Mouse (Mus musculus): ENCODE measurements around the gene Spcs3.

The Spcs3 gene

DNA sequence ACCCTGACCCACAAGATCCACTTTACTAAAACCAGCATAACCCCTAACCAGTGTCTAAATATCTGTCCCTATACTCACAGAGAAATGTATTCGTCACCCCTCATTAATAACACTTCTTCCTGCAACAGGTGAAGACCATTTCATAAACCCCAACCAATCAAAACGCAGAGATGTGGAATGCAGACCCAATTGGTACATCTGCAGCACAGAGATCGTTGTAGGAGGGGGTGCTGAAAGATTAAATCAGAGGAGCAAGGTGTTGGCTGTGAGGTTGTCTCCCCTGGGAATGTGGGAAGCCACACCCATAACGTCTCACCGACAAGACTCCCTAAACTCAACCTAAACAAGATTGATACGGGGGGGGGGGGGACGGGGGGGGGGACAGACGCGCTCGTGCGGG is 21.0 kb downstream of the Spcs3 start:
- DNase-seq (ENCODE audit: low spot score in 2 of 2), result no peak

DNA sequence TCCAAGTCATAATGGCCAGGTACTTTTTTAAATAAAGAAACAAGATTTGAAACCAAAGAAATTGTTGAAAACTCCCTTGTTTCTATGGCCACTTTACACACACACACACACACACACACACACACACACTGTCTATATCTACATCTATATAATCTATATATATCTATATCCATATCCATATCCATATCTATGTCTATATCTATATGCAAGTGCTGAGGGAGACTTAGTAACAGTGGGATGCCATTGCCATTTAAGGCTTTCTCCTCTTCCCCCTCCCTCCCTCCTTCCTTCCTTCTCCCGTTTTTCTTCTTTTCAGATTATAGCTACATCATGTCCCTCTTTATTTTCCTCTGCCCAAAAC is 21.7 kb downstream of the Spcs3 start:
- DNase-seq (ENCODE audit: low spot score in 2 of 2), result no peak

DNA sequence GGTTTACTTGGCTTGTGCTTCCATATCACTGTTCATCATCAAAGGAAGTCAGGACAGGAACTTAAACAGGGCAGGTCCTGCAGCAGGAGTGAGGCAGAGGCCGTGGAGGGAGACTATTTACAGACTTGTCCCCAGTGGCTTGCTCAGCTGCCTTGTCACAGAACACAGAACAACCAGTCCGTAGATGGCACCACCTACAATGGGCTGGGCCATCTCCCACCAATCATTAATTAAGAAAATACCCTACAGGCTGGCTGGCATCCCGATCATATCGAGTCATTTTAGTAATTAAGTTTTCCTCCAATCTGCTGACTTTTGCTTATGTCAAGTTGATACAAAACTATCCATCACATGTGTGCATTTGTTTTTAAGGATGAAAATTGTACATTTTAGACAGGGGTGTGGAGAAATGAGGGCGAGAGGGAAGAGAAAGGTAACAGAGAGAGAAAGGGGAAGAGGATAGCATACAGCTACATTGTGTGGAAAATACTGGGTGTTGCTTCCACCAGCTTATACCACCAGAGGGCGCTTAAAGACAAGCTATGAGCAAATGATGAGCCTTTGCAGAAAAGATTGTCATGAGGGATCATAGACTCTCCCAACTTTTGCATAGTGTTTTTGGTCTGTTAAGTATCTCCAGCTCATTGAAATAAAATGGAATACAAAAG is 22.2 kb downstream of the Spcs3 start:
- DNase-seq (ENCODE audit: low spot score in 2 of 2), result peak; percentile 51 to 61

DNA sequence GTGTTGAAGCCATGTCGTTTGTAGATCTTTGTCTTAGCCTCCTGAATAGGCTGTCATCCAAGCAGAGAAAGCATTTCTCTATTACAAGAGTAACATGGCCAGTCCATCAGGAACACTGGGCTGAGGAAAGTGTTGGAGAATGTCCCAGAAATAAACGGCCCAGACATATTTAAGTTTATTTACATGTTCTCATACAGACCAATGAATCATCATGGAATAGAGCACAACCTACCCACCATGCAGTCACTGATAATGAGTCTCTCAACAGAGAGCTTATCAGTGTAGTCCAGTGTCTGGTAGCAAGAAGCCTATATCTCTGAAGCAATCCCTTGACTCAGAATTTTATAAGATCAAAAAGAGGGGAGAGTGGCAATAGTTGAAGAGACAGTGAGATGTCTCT is 24.7 kb downstream of the Spcs3 start:
- no peak for DNase-seq (ENCODE audit: low spot score in 2 of 2)

DNA sequence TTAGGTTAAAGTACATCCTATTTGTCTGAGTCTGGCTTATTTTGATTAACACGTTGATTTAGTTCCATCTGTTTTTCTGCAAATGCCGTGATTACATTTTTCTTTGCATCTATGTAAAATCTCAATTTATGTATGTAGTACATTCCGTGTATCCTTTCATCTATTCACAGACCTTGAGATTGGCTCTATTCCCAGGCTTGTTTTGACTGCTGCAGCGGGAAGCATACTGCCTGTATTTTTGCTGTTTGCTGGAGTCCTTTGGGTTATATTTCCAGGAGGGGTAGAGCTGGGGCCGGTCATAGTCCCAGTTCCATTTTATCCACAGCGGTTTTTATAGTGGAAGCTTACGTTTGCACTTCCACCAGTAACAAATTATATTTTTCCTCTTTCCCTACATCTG is 26.7 kb downstream of the Spcs3 start:
- no peak for DNase-seq (ENCODE audit: low spot score in 2 of 2)

DNA sequence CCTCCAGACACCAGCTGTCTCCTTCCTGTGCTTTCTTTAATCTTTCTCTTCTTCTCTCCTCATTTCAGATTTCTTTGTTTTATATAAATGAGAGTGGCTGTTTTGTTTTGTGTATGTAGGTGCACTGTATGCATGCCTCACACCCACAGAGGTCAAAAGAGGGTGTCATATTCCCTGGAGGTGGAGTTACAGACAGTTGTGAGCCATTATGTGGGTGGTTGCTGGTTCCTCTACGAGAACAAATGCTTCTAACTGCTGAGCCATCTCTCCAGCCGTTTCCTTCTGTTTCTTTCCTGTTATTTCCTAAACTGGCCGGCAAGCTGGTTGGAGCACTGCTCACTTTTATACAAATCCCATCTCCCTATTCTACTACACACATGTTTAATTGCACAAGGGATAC is 35.9 kb downstream of the Spcs3 start:
- DNase-seq (ENCODE audit: low spot score in 2 of 2), result no peak

DNA sequence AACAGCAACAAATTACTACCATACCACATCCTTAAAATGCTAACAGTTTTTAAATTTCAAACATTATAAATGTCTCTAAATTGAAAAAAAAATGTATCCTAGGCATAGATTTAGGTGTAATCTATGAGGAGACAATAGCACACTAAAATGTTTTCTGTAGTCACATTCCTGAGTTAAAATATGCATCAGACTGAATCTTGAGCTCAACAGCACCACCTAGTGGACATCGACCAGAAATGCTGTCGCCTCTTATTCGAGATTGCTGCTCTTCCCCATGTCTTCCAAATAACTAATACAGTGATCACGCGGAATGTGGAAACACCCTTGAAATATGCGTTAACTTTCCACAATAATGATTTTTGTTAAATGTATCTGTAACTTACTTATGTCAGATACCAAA is 36.7 kb downstream of the Spcs3 start:
- DNase-seq (ENCODE audit: low spot score in 2 of 2), result peak; percentile 13

DNA sequence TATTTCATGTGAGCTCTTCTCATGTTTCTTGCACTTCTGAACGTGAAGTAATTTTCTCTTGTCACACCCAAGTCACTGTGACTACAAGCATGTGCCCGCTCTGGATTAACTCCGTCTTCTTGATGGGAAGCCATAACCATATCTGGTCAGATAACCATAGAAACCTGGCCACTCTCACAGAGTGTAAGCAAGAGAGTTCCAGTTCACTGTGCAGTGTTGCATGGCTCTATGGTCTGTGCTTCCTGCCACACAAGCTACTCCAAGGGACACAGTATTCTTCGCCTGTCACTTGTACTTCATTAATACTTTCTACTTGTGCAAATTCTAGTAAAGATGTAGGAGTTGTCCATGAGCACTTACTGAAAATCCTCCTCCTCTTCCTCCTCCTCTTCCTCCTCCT is 37.9 kb downstream of the Spcs3 start:
- no peak for DNase-seq (ENCODE audit: low spot score in 2 of 2)

DNA sequence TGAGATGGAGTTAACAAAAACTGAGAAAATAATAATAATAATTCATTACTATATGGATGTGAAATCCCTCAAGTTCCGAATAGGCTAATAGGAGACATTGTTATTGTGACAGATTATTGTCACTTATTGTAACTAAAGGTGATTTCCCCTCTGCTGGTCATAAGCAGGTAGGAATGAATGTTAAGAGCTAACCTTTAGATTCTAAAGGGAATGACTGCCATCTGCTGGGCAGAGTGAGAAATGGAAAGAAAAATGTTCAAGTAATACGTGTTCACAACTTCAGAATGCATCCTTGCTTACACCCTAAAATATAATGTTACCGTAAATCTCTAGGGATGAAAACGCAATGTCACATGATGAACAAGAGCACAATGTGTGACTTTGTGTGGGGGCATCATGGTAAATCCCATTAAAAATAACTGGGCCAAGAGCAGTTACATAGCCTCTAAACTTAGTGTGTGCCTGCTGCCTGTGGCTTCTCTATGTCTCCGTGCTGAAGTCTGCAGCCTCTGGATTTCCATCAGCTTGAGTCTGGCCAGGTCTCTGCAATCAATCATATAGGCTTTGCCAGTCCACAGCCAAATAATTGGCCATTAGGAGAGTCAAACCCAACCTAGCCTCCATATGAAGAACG is 38.6 kb downstream of the Spcs3 start:
- no peak for DNase-seq (ENCODE audit: low spot score in 2 of 2)

DNA sequence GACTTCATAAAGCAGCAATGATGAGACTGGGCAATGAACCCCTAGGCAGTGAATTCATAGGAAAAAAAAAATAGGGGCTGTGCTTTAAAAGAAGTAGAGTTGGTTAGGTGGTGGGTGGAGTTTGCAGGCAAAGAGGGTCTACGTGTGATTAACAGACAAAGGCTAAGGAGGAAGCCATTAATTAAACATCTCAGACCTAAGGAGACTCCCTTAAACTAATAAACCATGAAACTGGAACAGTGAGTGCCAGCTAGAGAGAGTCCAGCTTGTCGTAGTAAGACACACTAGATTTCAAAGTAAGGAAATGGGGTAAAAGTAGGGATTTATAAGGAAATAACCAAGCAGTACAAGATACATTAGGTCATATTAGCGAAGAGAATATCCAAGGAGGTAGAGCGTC is 41.4 kb downstream of the Spcs3 start:
- no peak for DNase-seq (ENCODE audit: low spot score in 2 of 2)

- DNase-seq (ENCODE audit: low spot score in 2 of 2), result no peak
Measured at GRCm38 (mm10) chr8:54486555-54487273, 43.1 kb downstream of the Spcs3 start.
